Mouse (Mus musculus) C2C12 (cell line): Measurements from ENCODE around the gene Rph3al.

ENCODE experiments used
- CEBPB ChIP-seq: IDR thresholded peaks from one replicate; pipeline ENCODE4 v1.6.1; 2011; ENCODE audit warnings: low read depth, mild to moderate bottlenecking, control low read depth, moderate library complexity
- CTCF ChIP-seq: IDR thresholded peaks from one replicate; pipeline ENCODE4 v1.5.1; 2011; ENCODE audit not compliant: control insufficient read depth, insufficient read depth, insufficient read length
- FOSL1 ChIP-seq: IDR thresholded peaks from one replicate; pipeline ENCODE4 v1.8.0; 2011; ENCODE audit warnings: mild to moderate bottlenecking, low read length; ENCODE audit not compliant: poor library complexity, insufficient read depth, severe bottlenecking
- MYOG ChIP-seq: IDR thresholded peaks from one replicate; pipeline ENCODE4 v1.6.1; 2011; ENCODE audit not compliant: control insufficient read depth, insufficient read length; ENCODE audit errors: extremely low read depth
- USF1 ChIP-seq: IDR thresholded peaks from one replicate; pipeline ENCODE4 v1.6.1; 2011; ENCODE audit warnings: low read depth, mild to moderate bottlenecking, control low read depth, moderate library complexity

DNA sequence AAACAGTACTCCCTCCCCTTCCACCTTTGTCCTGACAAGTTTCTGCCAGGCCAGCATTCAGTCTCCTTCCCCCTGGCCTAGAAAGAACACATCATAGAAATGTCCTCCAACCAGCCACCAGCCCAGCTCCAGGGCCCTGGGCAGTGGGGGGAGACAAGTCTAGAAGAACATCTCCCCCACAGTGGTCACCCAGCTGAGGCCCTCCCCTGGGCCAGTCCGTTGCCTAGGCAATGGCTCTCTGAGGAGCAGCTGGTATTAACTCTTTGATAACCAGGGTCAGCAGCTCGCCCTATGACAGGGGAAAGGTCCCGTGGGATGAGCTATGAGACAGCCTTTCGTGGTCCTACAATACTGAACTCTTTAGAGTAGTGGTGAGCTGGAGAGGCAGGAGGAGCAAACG, 33.7 kb downstream of the Rph3al start:
- TF ChIP-seq CEBPB (no peak), FOSL1 (no peak), CTCF (no peak), MYOG (no peak), USF1 (no peak)
